Mouse (Mus musculus): ENCODE measurements at regions not wholly inside any gene's neighbourhood (a gene's known extent, or its start where the extent isn't known, plus 50 kb on each side); places are given as distances from the start of the nearest gene placed in this dataset.

DNA sequence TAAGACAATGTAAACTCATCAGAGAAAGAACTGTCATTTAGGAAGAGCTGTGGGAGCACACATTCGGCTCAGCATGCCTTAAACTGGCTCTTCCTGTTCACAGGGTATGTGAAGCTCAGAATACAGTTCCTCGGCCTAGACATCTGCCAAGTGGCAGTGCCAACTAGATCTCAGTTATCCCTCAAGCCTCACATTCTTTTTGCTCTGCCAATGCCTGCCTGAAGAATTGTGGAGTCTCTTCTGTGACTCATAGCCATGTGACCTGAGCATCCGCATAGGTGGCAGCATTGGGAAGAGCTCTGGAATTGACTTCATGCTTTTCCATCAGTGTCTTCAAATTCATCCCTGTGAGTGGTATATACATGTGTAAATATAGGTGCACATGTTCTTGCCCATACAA is 59.7 kb downstream of the Prlhr start:
- TF ChIP-seq CTCF (IDR thresholded peaks at IDR 0.05) = no peak
- intact Hi-C loops (cut with DNase I) = no loop called here
- DNase-seq = no peak
- no peak overlapping the region for H3K27ac ChIP-seq
- no peak overlapping the region for H3K4me3 ChIP-seq

DNA sequence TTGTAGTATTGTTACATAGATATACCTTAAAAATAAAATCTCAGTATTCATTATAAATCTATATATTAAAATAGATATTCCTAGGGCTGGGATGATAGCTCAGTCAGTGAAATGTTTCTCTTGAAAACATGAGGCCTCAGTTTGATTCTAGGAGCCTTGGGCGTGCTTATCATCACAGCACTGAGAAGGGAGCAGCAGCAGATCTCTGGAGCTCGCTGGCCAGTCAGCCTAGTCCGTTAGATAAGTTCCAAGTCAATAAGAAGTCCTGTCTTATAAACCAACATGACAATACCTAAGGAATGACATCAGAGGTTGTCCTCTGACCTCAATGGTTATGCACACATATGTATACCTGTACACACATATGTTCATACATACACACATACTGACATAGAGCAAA is 68.7 kb downstream of the Prlhr start:
- no peak overlapping the region for H3K27ac ChIP-seq
- no peak for DNase-seq
- intact Hi-C loops (cut with DNase I) = no loop called here
- no peak overlapping the region for H3K4me3 ChIP-seq
- no peak for TF ChIP-seq CTCF (IDR thresholded peaks at IDR 0.05)

DNA sequence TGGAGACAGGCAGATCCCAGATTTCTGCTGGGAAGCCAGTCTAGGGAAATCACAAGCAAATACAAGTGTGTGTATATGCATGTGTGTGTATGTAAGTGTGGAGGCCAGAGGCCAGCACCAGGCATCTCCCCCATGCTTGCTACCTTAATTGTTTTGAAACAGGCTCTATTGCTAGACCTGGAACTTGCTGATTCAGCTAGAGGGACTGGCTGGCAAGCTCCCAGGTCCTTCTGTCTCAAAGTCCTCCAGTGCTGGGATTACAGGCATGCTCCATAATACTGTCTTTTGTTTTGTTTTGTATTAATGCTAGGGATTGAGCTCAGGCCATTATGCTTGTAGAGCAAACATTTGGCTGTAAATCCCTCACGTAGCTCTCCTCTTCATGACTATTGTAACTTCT is 70.4 kb downstream of the Prlhr start:
- no peak for TF ChIP-seq CTCF (IDR thresholded peaks at IDR 0.05)

DNA sequence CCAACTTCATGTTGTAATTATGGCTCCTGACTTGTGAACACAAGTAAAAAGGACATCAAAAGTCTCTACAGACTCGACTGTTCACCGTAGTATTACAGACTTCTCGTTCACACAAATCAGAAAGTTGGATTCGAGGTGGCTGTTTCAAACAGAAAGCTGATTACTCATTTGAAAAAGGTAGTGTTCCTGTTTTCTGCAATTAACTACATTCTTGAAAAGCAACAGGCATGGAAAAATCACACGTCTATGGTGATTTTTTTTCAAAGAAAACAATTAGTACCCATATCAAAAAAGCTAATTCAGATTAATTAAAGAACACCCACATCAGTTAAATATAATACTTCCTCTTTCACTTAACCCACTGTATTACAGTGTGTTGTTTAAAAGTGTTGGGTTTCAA is 71.5 kb downstream of the Prlhr start:
- no peak for DNase-seq
- Histone ChIP-seq H3K4me3 (no peak overlapping the region), H3K27ac (no peak overlapping the region)
- no peak for TF ChIP-seq CTCF (IDR thresholded peaks at IDR 0.05)
- intact Hi-C loops (cut with DNase I) = no loop called here

More for the DNA sequence above, 70.4 kb downstream of the Prlhr start:
- intact Hi-C loops (cut with DNase I) = no loop called here
- Histone ChIP-seq H3K4me3 (no peak overlapping the region), H3K27ac (no peak overlapping the region)
- no peak for DNase-seq

DNA sequence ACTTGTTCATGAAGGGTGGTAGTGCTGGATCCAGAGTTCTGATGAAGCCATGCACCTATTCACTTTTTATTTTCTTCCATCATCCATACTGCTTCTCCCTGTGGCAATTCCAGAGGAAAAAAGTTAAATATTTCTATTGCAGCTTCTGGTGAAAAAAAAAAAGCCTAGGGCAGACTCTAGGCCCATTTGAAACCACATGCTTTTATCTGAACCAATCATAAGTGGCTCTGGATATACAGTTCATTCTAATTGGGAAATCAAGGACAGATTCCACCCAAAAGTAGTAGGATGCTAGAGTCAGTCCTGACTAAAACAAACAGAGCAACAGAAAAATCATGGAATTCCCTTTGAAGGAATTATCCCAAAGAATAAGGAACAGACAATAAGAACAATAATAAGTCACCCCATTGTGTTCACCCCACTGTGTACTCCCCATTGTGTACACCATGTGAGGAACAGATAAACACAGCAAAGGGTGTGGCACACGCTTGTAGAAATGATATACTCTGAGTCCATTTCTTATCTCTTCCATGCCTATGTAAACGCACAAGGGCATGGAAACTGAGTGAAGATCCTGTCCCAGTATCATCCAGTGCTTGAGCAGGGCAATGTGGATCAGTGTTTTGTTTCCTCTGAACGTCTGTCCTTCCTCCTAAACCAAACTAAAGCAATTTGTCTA is 81.4 kb downstream of the Prlhr start:
- Histone ChIP-seq H3K4me3 (no peak overlapping the region), H3K27ac (no peak overlapping the region)
- intact Hi-C loops (cut with DNase I) = no loop called here
- DNase-seq = no peak
- no peak for TF ChIP-seq CTCF (IDR thresholded peaks at IDR 0.05)

DNA sequence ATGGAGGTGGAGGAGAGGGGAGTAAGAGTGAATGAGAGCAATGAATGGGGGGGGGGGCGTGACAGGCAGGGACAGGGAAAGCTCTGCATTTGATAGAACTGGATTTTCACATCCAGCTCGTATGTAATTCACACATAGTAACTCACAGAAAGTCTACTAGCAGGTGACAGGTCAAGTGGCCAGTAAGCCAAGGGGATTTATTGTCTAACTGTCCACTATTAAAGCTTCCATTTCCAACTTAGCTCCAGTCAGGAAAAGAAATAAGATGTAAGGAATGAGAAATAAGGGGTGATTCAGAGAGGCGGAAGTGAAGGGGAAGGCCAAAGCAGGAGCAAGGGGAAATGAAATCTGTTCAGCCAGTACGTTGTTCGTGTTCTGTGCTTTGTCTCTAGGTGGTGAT is 83.4 kb downstream of the Prlhr start:
- no peak overlapping the region for H3K27ac ChIP-seq
- no peak for DNase-seq
- no peak overlapping the region for H3K4me3 ChIP-seq
- no peak for TF ChIP-seq CTCF (IDR thresholded peaks at IDR 0.05)
- intact Hi-C loops (cut with DNase I) = no loop called here

DNA sequence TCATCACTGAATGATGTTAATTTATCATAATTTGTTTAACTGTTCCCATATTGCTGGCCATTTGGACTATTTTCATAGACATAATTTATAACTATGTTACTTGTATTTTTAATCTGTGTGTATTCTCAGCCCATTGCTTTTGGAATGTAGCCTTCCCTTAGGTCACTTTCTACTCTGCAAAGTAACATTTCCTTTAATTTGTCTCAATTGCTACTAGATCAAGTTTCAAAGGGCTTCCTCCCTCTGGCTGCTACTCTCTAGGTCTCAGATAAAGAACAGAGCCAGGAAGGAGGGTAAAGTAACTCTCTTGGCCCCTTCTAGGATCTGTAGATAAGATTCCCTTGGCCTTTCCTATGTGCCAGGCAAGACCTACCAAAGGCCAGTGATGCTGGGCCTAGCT is 85.4 kb downstream of the Prlhr start:
- DNase-seq = no peak
- no peak overlapping the region for H3K27ac ChIP-seq
- H3K4me3 ChIP-seq = no peak overlapping the region
- intact Hi-C loops (cut with DNase I) = no loop called here
- TF ChIP-seq CTCF (IDR thresholded peaks at IDR 0.05) = no peak

DNA sequence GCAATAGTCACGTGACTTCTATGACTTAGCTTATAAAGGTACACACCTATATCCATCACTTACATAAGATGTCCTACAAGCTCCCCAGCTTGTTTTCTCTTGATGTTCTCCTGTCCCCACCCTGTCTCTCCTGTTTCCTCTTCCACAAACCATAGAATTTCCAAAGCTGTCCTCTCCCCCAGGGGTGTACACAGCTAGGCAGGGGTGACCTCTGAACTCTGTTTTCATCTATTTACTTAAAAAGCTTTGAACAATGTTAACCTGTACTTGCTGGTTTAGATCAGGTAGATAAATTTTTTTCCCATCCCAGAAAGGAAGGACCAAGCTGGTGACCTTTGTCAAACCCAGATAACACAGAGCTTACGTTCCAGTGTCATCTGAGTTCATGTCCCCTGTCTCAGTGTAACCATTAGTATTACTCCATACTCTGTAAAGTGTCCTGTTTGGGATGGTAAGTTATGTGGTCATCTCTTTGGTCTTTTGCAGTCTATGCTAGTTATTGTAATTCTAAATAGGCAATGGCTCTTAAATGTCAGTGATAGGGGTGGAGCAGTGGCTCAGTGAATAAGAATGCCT is 89.0 kb downstream of the Prlhr start:
- H3K4me3 ChIP-seq = no peak overlapping the region
- TF ChIP-seq CTCF (IDR thresholded peaks at IDR 0.05) = no peak
- no peak overlapping the region for H3K27ac ChIP-seq
- intact Hi-C loops (cut with DNase I) = no loop called here
- DNase-seq = no peak

DNA sequence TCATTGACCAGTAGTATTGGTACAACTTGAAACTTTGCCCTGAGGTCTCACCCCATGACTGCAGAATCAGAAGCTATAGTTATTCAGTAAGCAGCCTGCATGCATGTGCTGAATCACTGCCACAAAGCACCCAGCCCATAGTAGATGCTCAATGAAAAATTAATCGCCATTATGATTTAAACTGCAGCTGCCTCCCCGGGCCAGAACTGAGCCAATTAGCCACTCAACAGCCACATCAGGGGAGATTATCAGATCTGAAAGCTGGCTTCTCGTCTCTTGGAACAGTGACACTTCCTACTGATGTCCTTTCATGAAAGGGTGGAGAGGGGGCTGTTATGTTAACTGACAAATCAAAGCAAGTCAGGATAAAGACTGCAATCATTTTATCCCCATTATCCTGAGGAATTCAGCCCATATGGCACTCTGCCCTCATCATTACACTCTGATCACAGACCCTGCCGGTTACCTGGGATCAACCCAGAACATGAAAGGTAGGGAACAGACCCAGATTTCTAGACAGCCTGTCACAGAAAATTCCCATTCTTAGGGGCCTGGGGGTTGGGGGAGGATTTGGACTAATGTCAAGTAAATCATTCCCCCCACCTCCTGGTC is 104.0 kb downstream of the Prlhr start:
- intact Hi-C loops (cut with DNase I) = no loop called here

DNA sequence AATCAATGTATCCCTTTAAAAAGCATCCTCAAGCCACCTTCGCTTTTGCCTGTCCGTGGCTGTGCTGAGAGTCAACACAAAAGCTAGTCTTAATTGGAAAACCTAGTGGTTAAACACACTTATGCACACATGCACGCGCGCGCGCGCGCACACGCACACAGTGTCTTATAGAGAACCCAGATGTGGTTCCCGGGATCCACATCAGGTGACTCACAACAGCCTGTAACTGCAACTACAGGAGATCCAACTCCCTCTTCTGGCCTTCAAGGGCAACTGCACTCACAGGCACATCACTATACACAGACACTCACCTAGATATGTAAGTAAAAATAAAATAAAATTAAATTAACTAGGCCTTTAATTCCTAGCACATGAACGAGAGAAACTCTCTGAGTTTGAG is 118.4 kb upstream of the Fam204a start:
- DNase-seq = no peak
- intact Hi-C loops (cut with DNase I) = no loop called here
- TF ChIP-seq CTCF (IDR thresholded peaks at IDR 0.05) = no peak
- no peak overlapping the region for H3K4me3 ChIP-seq
- no peak overlapping the region for H3K27ac ChIP-seq

More for the DNA sequence above, 104.0 kb downstream of the Prlhr start:
- TF ChIP-seq CTCF (IDR thresholded peaks at IDR 0.05) = no peak
- Histone ChIP-seq H3K4me3 (no peak overlapping the region), H3K27ac (no peak overlapping the region)
- no peak for DNase-seq

DNA sequence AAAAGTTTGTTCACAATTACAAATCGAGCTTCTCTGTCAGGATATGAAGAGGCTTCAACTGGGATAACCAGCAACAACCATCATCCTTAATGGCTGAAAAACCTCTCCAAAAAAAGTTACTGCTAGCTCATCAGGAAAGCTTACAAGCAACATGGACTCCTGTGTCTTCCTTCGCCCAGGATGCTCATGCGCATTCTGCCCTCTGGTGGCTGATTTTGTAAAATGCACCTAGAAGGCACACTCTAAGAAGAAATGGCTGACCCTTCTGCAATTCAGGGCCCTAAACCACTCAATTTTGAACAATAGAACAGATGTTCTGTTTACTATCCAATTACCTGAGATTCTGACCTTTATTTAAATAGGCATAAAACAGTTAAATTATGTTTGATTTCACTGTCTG is 115.0 kb upstream of the Fam204a start:
- DNase-seq = peak; percentile 15
- H3K4me3 ChIP-seq = no peak overlapping the region
- H3K27ac ChIP-seq = no peak overlapping the region
- intact Hi-C loops (cut with DNase I) = no loop called here
- peak; percentile 78 for TF ChIP-seq CTCF (IDR thresholded peaks at IDR 0.05)

DNA sequence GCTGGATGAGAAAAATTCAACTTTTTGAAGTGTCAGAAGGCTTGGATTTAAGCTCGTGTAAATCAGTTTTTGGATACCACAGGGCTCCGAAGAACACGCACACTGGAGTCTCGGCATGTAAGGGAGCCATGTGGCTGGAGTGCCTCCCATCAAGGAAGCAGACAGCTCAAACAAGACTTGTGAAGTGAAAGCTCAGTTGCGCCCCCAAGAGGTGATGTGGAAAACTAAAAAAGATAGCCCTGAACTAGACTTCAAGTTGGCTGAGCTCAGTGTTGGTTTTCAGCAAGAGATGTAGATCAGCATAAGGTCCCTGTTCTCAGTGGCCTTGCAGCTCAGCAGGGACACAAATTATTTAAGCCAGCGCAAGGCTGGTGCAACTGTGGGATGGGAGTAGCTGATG is 113.7 kb upstream of the Fam204a start:
- intact Hi-C loops (cut with DNase I) = no loop called here
- TF ChIP-seq CTCF (IDR thresholded peaks at IDR 0.05) = 0 out of 2 replicates have a peak, but pooled peaks have one; percentile 2
- Histone ChIP-seq H3K4me3 (no peak overlapping the region), H3K27ac (no peak overlapping the region)
- DNase-seq = no peak

DNA sequence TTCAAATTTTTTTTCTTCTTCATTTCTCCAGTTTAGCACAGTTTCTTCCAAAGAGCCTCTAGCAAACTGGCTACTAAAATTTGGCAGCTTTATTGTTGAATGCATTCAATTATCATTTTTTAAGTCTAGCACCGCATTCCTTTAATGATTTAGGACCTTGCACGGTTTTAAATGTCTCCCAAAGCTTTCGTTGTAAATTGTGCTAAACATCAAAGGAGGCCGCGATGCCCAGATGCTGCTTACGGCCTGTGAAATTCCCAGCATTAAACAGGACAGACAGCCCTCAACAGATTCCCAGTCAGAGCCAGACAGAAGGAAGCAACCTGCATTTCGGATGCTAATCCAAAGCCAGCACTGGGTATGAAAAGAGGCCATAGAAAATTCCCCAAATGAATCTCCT is 108.0 kb upstream of the Fam204a start:
- H3K4me3 ChIP-seq = no peak overlapping the region
- DNase-seq = no peak
- no peak overlapping the region for H3K27ac ChIP-seq
- intact Hi-C loops (cut with DNase I) = no loop called here
- no peak for TF ChIP-seq CTCF (IDR thresholded peaks at IDR 0.05)

DNA sequence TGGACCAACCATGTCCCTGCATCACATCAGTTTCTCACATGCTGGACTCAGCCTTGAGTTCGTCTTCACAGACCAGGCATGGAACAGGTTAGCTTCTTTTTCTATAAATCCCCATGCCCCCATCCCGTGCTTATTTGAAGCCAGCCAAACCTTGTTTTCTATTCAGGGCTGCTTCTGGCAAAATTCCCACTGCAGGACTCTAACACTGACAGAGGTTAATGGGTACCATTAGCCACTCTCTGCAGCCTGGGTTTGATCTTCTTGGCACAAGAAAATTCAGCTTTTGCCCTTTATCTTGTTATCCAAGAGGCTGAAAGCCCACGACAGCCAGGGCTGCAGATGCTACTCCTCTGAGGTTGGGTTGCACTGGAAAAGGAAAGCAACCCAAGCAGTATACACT is 101.8 kb upstream of the Fam204a start:
- DNase-seq = no peak
- TF ChIP-seq CTCF (IDR thresholded peaks at IDR 0.05) = no peak
- Histone ChIP-seq H3K27ac (no peak overlapping the region), H3K4me3 (no peak overlapping the region)
- intact Hi-C loops (cut with DNase I) = no loop called here

Measured in gastrocnemius, adult 2 months (tissue).